Mouse (Mus musculus) testis, adult 2 months (tissue): ENCODE measurements around the gene Hist1h2bk. TPM values are rescaled to one million over a fixed set of nuclear protein-coding genes. Genes with fewer than 3 reads are reported as not detected.

Source experiments
- H3K27ac ChIP-seq: fragments of 200-500 bp; 2 replicates; pipeline ENCODE4 v1.5.1; 2012; ENCODE audit warnings: low read depth, low read length; ENCODE audit not compliant: control insufficient read depth, insufficient read depth
- H3K27me3 ChIP-seq: fragments of 200-500 bp; 2 replicates; pipeline ENCODE4 v1.6.1; 2012; ENCODE audit warnings: mild to moderate bottlenecking, low read length, moderate library complexity; ENCODE audit not compliant: control insufficient read depth, insufficient read depth
- H3K36me3 ChIP-seq: fragments of 200-500 bp; 2 replicates; pipeline ENCODE4 v1.6.1; 2012; ENCODE audit warnings: mild to moderate bottlenecking, low read length; ENCODE audit not compliant: control insufficient read depth, insufficient read depth
- H3K4me1 ChIP-seq: fragments of 200-500 bp; 2 replicates; pipeline ENCODE4 v1.6.1; 2012; ENCODE audit warnings: low read length; ENCODE audit not compliant: control insufficient read depth, insufficient read depth
- H3K4me3 ChIP-seq: fragments of 200-500 bp; 2 replicates; pipeline ENCODE4 v1.5.1; 2012; ENCODE audit warnings: low read depth, mild to moderate bottlenecking, low read length, moderate library complexity, mixed read lengths; ENCODE audit not compliant: control insufficient read depth
- CTCF ChIP-seq: fragments of 200-500 bp; IDR thresholded peaks from 2 replicates; pipeline ENCODE4 v1.5.1; 2012; ENCODE audit warnings: low read depth, mild to moderate bottlenecking, inconsistent platforms, low read length, moderate library complexity; ENCODE audit not compliant: control insufficient read depth, insufficient read depth, insufficient replicate concordance
- POLR2A ChIP-seq: fragments of 200-500 bp; IDR thresholded peaks from 2 replicates; pipeline ENCODE4 v1.6.1; 2012; ENCODE audit warnings: low read depth, mild to moderate bottlenecking, inconsistent platforms, low read length, moderate library complexity; ENCODE audit not compliant: control insufficient read depth
- polyA plus RNA-seq: library from polyadenylated mRNA; depleted of rRNA; stranded (reverse); fragments of >200 nt; gene quantifications from 2 replicates; pipeline ENCODE4 v1.2.3, GENCODE M21; 2012

Hist1h2bk gene
- polyA plus RNA-seq, 1 experiment = 11.3 TPM

GRCm38 (mm10) chr13:21997201-21997820, 38.4 kb upstream of the Hist1h2bk start:
- Histone ChIP-seq H3K27ac (no peak overlapping the region), H3K27me3 (peaks cover 11% of the 10 kb centered on the region), H3K4me3 (no peak overlapping the region; the same call in 1 of the 2 replicates), H3K4me1 (peaks cover 8% of the 10 kb centered on the region), H3K36me3 (no peaks in the 10 kb centered on the region)
- TF ChIP-seq CTCF (no peak), POLR2A (no peak)

- Histone ChIP-seq H3K4me1 (peaks cover 8% of the 10 kb centered on the region), H3K4me3 (no peak overlapping the region), H3K36me3 (no peaks in the 10 kb centered on the region), H3K27me3 (peaks cover 11% of the 10 kb centered on the region), H3K27ac (no peak overlapping the region)
- no peak for TF ChIP-seq POLR2A
These were observed 37.8 kb upstream of the Hist1h2bk start for GRCm38 (mm10) chr13:21997821-21998220.

GRCm38 (mm10) chr13:21998412-21998811, 37.3 kb upstream of the Hist1h2bk start:
- Histone ChIP-seq H3K4me1 (peaks cover 8% of the 10 kb centered on the region), H3K4me3 (no peak overlapping the region), H3K27ac (no peak overlapping the region), H3K36me3 (no peaks in the 10 kb centered on the region), H3K27me3 (peaks cover 11% of the 10 kb centered on the region)
- TF ChIP-seq POLR2A = no peak
- TF ChIP-seq CTCF = no peak

GRCm38 (mm10) chr13:21999147-21999546, 36.5 kb upstream of the Hist1h2bk start:
- H3K36me3 ChIP-seq = no peaks in the 10 kb centered on the region
- peaks cover 11% of the 10 kb centered on the region for H3K27me3 ChIP-seq
- no peak for TF ChIP-seq CTCF
- no peak for TF ChIP-seq POLR2A
- no peak overlapping the region for H3K27ac ChIP-seq
- H3K4me1 ChIP-seq = peaks cover 8% of the 10 kb centered on the region
- no peak overlapping the region for H3K4me3 ChIP-seq

GRCm38 (mm10) chr13:22001346-22001745, 34.3 kb upstream of the Hist1h2bk start:
- Histone ChIP-seq H3K27me3 (peaks cover 7% of the 10 kb centered on the region), H3K4me1 (peaks cover 9% of the 10 kb centered on the region), H3K4me3 (no peak overlapping the region), H3K27ac (no peak overlapping the region), H3K36me3 (no peaks in the 10 kb centered on the region)
- TF ChIP-seq POLR2A (no peak), CTCF (no peak)

GRCm38 (mm10) chr13:22001823-22002222, 33.8 kb upstream of the Hist1h2bk start:
- no peak overlapping the region for H3K4me3 ChIP-seq
- no peak for TF ChIP-seq POLR2A
- no peak for TF ChIP-seq CTCF
- peaks cover 9% of the 10 kb centered on the region for H3K4me1 ChIP-seq
- H3K27me3 ChIP-seq = peaks cover 4% of the 10 kb centered on the region
- no peaks in the 10 kb centered on the region for H3K36me3 ChIP-seq
- no peak overlapping the region for H3K27ac ChIP-seq

GRCm38 (mm10) chr13:22005605-22006333, 29.9 kb upstream of the Hist1h2bk start:
- Histone ChIP-seq H3K27ac (no peak overlapping the region), H3K36me3 (no peaks in the 10 kb centered on the region), H3K4me3 (peak overlapping the region; percentile 32), H3K4me1 (peaks cover 11% of the 10 kb centered on the region), H3K27me3 (peaks cover 5% of the 10 kb centered on the region)
- TF ChIP-seq CTCF (no peak), POLR2A (no peak)
